Mouse (Mus musculus): Measurements from ENCODE around the gene Stk39. TPM values are rescaled to one million over a fixed set of nuclear protein-coding genes. Genes with fewer than 3 reads are reported as not detected.
A peak's percentile ranks its signal among the peaks of the same experiment; 100 is the strongest.

The Stk39 gene
- polyA plus RNA-seq, 1 experiment from 2014 or later: 77.2 TPM

GRCm38 (mm10) chr2:68458115-68458514 lies 14.0 kb downstream of the Stk39 start:
- Histone ChIP-seq H3K9me3 (replicated peaks) (no peaks in the 10 kb centered on the region; the same call in 1 of the 2 replicates), H3K4me1 (replicated peaks) (peaks cover 39% of the 10 kb centered on the region), H3K4me2 (no peak overlapping the region), H3K27me3 (replicated peaks) (no peaks in the 10 kb centered on the region), H3K27ac (ENCODE audit: poor library complexity, severe bottlenecking) (peak overlapping the region; percentile 62), H3K9ac (peak overlapping the region; percentile 35; the same call in 1 of the 2 replicates), H3K4me3 (no peak overlapping the region), H3K36me3 (peaks cover 31% of the 10 kb centered on the region)
- 54% methylated on average over 5 of the region's 5 CpGs for whole genome bisulfite sequencing
- ATAC-seq (ENCODE audit: insufficient number of reproducible peaks, low FRiP score): no peak

GRCm38 (mm10) chr2:68457455-68458032 lies 14.5 kb downstream of the Stk39 start:
- ATAC-seq (ENCODE audit: insufficient number of reproducible peaks, low FRiP score): no peak
- Histone ChIP-seq H3K27ac (ENCODE audit: poor library complexity, severe bottlenecking) (peak overlapping the region; percentile 62), H3K9ac (no peak overlapping the region), H3K4me1 (replicated peaks) (peaks cover 41% of the 10 kb centered on the region), H3K4me2 (peak overlapping the region; percentile 26), H3K27me3 (replicated peaks) (no peaks in the 10 kb centered on the region), H3K36me3 (peaks cover 29% of the 10 kb centered on the region), H3K4me3 (no peak overlapping the region), H3K9me3 (replicated peaks) (no peaks in the 10 kb centered on the region; the same call in 1 of the 2 replicates)
- WGBS: 40% methylated on average over 6 of the region's 6 CpGs

- no peaks in the 10 kb centered on the region for H3K27me3 ChIP-seq (replicated peaks)
- peaks cover 25% of the 10 kb centered on the region for H3K36me3 ChIP-seq
- peaks cover 45% of the 10 kb centered on the region for H3K4me1 ChIP-seq (replicated peaks)
- no peak overlapping the region for H3K9ac ChIP-seq
- H3K27ac ChIP-seq (ENCODE audit: poor library complexity, severe bottlenecking): peak overlapping the region; percentile 62
- H3K4me2 ChIP-seq: no peak overlapping the region
- H3K9me3 ChIP-seq (replicated peaks): no peaks in the 10 kb centered on the region; the same call in 1 of the 2 replicates
- peak; percentile 63; the same call in 1 of the 2 replicates for ATAC-seq (ENCODE audit: insufficient number of reproducible peaks, low FRiP score)
- 50% methylated on average over 6 of the region's 6 CpGs for WGBS
- no peak overlapping the region for H3K4me3 ChIP-seq
Measured at GRCm38 (mm10) chr2:68456899-68457298, 15.2 kb downstream of the Stk39 start.

GRCm38 (mm10) chr2:68452379-68452778 lies 19.7 kb downstream of the Stk39 start:
- peaks cover 45% of the 10 kb centered on the region for H3K4me1 ChIP-seq (replicated peaks)
- H3K27me3 ChIP-seq (replicated peaks): no peaks in the 10 kb centered on the region
- peak overlapping the region; percentile 48 for H3K27ac ChIP-seq (ENCODE audit: poor library complexity, severe bottlenecking)
- 0 out of 2 replicates have a peak, but pooled peaks have one; percentile 34 for ATAC-seq (ENCODE audit: insufficient number of reproducible peaks, low FRiP score)
- no peak overlapping the region for H3K9ac ChIP-seq
- H3K4me3 ChIP-seq: no peak overlapping the region
- 0 out of 2 replicates have a peak, but pooled peaks cover 5% of the 10 kb centered on the region for H3K36me3 ChIP-seq
- WGBS: 41% methylated on average over 4 of the region's 4 CpGs
- H3K4me2 ChIP-seq: no peak overlapping the region
- H3K9me3 ChIP-seq (replicated peaks): no peaks in the 10 kb centered on the region

GRCm38 (mm10) chr2:68448035-68448434 lies 24.0 kb downstream of the Stk39 start:
- Histone ChIP-seq H3K4me1 (replicated peaks) (peaks cover 35% of the 10 kb centered on the region), H3K9me3 (replicated peaks) (no peaks in the 10 kb centered on the region), H3K27ac (ENCODE audit: poor library complexity, severe bottlenecking) (no peak overlapping the region), H3K9ac (no peak overlapping the region), H3K4me3 (no peak overlapping the region), H3K27me3 (replicated peaks) (no peaks in the 10 kb centered on the region), H3K4me2 (no peak overlapping the region), H3K36me3 (peaks cover 17% of the 10 kb centered on the region)
- ATAC-seq (ENCODE audit: insufficient number of reproducible peaks, low FRiP score): no peak
- 94% methylated on average over 10 of the region's 10 CpGs for WGBS

GRCm38 (mm10) chr2:68443141-68443540 lies 28.9 kb downstream of the Stk39 start:
- peaks cover 19% of the 10 kb centered on the region for H3K36me3 ChIP-seq
- H3K27ac ChIP-seq (ENCODE audit: poor library complexity, severe bottlenecking): peak overlapping the region; percentile 54
- no peak overlapping the region for H3K4me3 ChIP-seq
- H3K4me1 ChIP-seq (replicated peaks): peaks cover 60% of the 10 kb centered on the region
- H3K9ac ChIP-seq: no peak overlapping the region
- H3K4me2 ChIP-seq: no peak overlapping the region
- 66% methylated on average over 6 of the region's 6 CpGs for WGBS
- H3K27me3 ChIP-seq (replicated peaks): no peaks in the 10 kb centered on the region
- H3K9me3 ChIP-seq (replicated peaks): no peaks in the 10 kb centered on the region
- no peak for ATAC-seq (ENCODE audit: insufficient number of reproducible peaks, low FRiP score)

- Histone ChIP-seq H3K9me3 (replicated peaks) (no peaks in the 10 kb centered on the region), H3K27ac (ENCODE audit: poor library complexity, severe bottlenecking) (peak overlapping the region; percentile 63), H3K9ac (no peak overlapping the region), H3K36me3 (peaks cover 16% of the 10 kb centered on the region), H3K4me3 (no peak overlapping the region), H3K4me2 (no peak overlapping the region), H3K27me3 (replicated peaks) (no peaks in the 10 kb centered on the region), H3K4me1 (replicated peaks) (peaks cover 69% of the 10 kb centered on the region)
- 36% methylated on average over 5 of the region's 5 CpGs for WGBS
- ATAC-seq (ENCODE audit: insufficient number of reproducible peaks, low FRiP score): 0 out of 2 replicates have a peak, but pooled peaks have one; percentile 10
Measured at GRCm38 (mm10) chr2:68442113-68442717, 29.9 kb downstream of the Stk39 start.

- Histone ChIP-seq H3K9me3 (replicated peaks) (no peaks in the 10 kb centered on the region), H3K36me3 (peaks cover 4% of the 10 kb centered on the region; the same call in 1 of the 2 replicates), H3K27ac (ENCODE audit: poor library complexity, severe bottlenecking) (no peak overlapping the region), H3K4me3 (no peak overlapping the region), H3K9ac (no peak overlapping the region), H3K27me3 (replicated peaks) (no peaks in the 10 kb centered on the region), H3K4me1 (replicated peaks) (peaks cover 88% of the 10 kb centered on the region), H3K4me2 (no peak overlapping the region)
- 74% methylated on average over 9 of the region's 9 CpGs for WGBS
- no peak for ATAC-seq (ENCODE audit: insufficient number of reproducible peaks, low FRiP score)
Measured at GRCm38 (mm10) chr2:68439614-68440013, 32.5 kb downstream of the Stk39 start.

GRCm38 (mm10) chr2:68437920-68438319 lies 34.1 kb downstream of the Stk39 start:
- ATAC-seq (ENCODE audit: insufficient number of reproducible peaks, low FRiP score): peak; percentile 26; the same call in 1 of the 2 replicates
- Histone ChIP-seq H3K4me2 (no peak overlapping the region), H3K27ac (ENCODE audit: poor library complexity, severe bottlenecking) (peak overlapping the region; percentile 60; the same call in 1 of the 2 replicates), H3K4me3 (no peak overlapping the region), H3K9ac (no peak overlapping the region), H3K4me1 (replicated peaks) (peaks cover 89% of the 10 kb centered on the region), H3K9me3 (replicated peaks) (no peaks in the 10 kb centered on the region), H3K27me3 (replicated peaks) (no peaks in the 10 kb centered on the region), H3K36me3 (peaks cover 4% of the 10 kb centered on the region; the same call in 1 of the 2 replicates)
- WGBS: 21% methylated on average over 5 of the region's 5 CpGs

GRCm38 (mm10) chr2:68437216-68437615 lies 34.9 kb downstream of the Stk39 start:
- 85% methylated on average over 7 of the region's 7 CpGs for WGBS
- Histone ChIP-seq H3K27ac (ENCODE audit: poor library complexity, severe bottlenecking) (peak overlapping the region; percentile 24; the same call in 1 of the 2 replicates), H3K9ac (no peak overlapping the region), H3K27me3 (replicated peaks) (no peaks in the 10 kb centered on the region), H3K4me3 (no peak overlapping the region), H3K4me2 (no peak overlapping the region), H3K4me1 (replicated peaks) (peaks cover 85% of the 10 kb centered on the region), H3K9me3 (replicated peaks) (no peaks in the 10 kb centered on the region), H3K36me3 (peaks cover 4% of the 10 kb centered on the region; the same call in 1 of the 2 replicates)
- ATAC-seq (ENCODE audit: insufficient number of reproducible peaks, low FRiP score): no peak

GRCm38 (mm10) chr2:68436305-68436704 lies 35.8 kb downstream of the Stk39 start:
- WGBS: 21% methylated on average over 10 of the region's 10 CpGs
- ATAC-seq (ENCODE audit: insufficient number of reproducible peaks, low FRiP score): no peak
- H3K9ac ChIP-seq: peak overlapping the region; percentile 51; the same call in 1 of the 2 replicates

More at GRCm38 (mm10) chr2:68436305-68436704, 35.8 kb downstream of the Stk39 start:
- peak overlapping the region; percentile 54 for H3K4me2 ChIP-seq
- peaks cover 81% of the 10 kb centered on the region for H3K4me1 ChIP-seq (replicated peaks)
- H3K27me3 ChIP-seq (replicated peaks): no peaks in the 10 kb centered on the region
- H3K4me3 ChIP-seq: peak overlapping the region; percentile 8; the same call in 1 of the 2 replicates
- H3K27ac ChIP-seq (ENCODE audit: poor library complexity, severe bottlenecking): peak overlapping the region; percentile 88
- H3K9me3 ChIP-seq (replicated peaks): no peaks in the 10 kb centered on the region
- peaks cover 4% of the 10 kb centered on the region; the same call in 1 of the 2 replicates for H3K36me3 ChIP-seq

Data from heart, embryonic 12.5 days (tissue).